Mouse (Mus musculus) G1E (cell line): ENCODE data around the gene Dlx6.

Experiments
- CTCF ChIP-seq: IDR thresholded peaks from 2 replicates; pipeline ENCODE4 v1.5.1; 2012; ENCODE audit warnings: low read depth, low read length, inconsistent platforms, mixed read lengths
- GATA1 ChIP-seq: IDR thresholded peaks from 2 replicates; pipeline ENCODE4 v1.6.1; 2012; ENCODE audit warnings: borderline replicate concordance, low read length, inconsistent platforms, mixed read lengths
- GATA2 ChIP-seq: IDR thresholded peaks from 2 replicates; pipeline ENCODE4 v1.6.1; 2012; ENCODE audit warnings: low read depth, low read length, inconsistent platforms, borderline replicate concordance
- POLR2AphosphoS5 ChIP-seq: IDR thresholded peaks from 2 replicates; pipeline ENCODE4 v1.6.1; 2012; ENCODE audit warnings: low read depth, low read length, inconsistent platforms; ENCODE audit not compliant: insufficient replicate concordance
- TAL1 ChIP-seq: conservative IDR thresholded peaks from 2 replicates; pipeline ENCODE4 v1.6.1; 2012; ENCODE audit warnings: low read depth, low read length, inconsistent platforms, mixed read lengths

- no peak for TF ChIP-seq CTCF
- TF ChIP-seq GATA1: no peak
- TF ChIP-seq TAL1: no peak
- TF ChIP-seq GATA2: no peak
- TF ChIP-seq POLR2AphosphoS5: no peak
Observed at GRCm38 (mm10) chr6:6863955-6864354, 821 bp downstream of the Dlx6 start.
